Mouse (Mus musculus): ENCODE measurements around the gene Galm.

The Galm gene

GRCm38 (mm10) chr17:80127331-80128251, at the start of gene Galm:
TSS of gene Galm (plus strand) at chr17:80127471.
- peak; percentile 74 for DNase-seq (ENCODE audit: low spot score)

GRCm38 (mm10) chr17:80078726-80079125, 48.5 kb upstream of the Galm start:
- no peak for DNase-seq (ENCODE audit: low spot score)

GRCm38 (mm10) chr17:80083223-80083622, 44.0 kb upstream of the Galm start:
- no peak for DNase-seq (ENCODE audit: low spot score)

- no peak for DNase-seq (ENCODE audit: low spot score)
Measured at GRCm38 (mm10) chr17:80084424-80084823, 42.8 kb upstream of the Galm start.

- DNase-seq (ENCODE audit: low spot score): no peak
Measured at GRCm38 (mm10) chr17:80086591-80086990, 40.7 kb upstream of the Galm start.

- DNase-seq (ENCODE audit: low spot score): no peak
Measured at GRCm38 (mm10) chr17:80088168-80088567, 39.1 kb upstream of the Galm start.

GRCm38 (mm10) chr17:80090551-80090950, 36.7 kb upstream of the Galm start:
- DNase-seq (ENCODE audit: low spot score): no peak

GRCm38 (mm10) chr17:80091879-80092549, 35.3 kb upstream of the Galm start:
- DNase-seq (ENCODE audit: low spot score): no peak

- DNase-seq (ENCODE audit: low spot score): no peak
Measured at GRCm38 (mm10) chr17:80095254-80095899, 31.9 kb upstream of the Galm start.

GRCm38 (mm10) chr17:80096043-80096719, 31.1 kb upstream of the Galm start:
- DNase-seq (ENCODE audit: low spot score): peak; percentile 57

GRCm38 (mm10) chr17:80096720-80097114, 30.6 kb upstream of the Galm start:
- DNase-seq (ENCODE audit: low spot score): no peak

- DNase-seq (ENCODE audit: low spot score): no peak
Measured at GRCm38 (mm10) chr17:80097221-80097620, 30.1 kb upstream of the Galm start.

- DNase-seq (ENCODE audit: low spot score): no peak
Measured at GRCm38 (mm10) chr17:80099823-80100222, 27.4 kb upstream of the Galm start.

- DNase-seq (ENCODE audit: low spot score): no peak
Measured at GRCm38 (mm10) chr17:80105348-80105978, 21.8 kb upstream of the Galm start.

- DNase-seq (ENCODE audit: low spot score): no peak
Measured at GRCm38 (mm10) chr17:80112665-80113305, 14.5 kb upstream of the Galm start.

GRCm38 (mm10) chr17:80113468-80113867, 13.8 kb upstream of the Galm start:
- no peak for DNase-seq (ENCODE audit: low spot score)

- DNase-seq (ENCODE audit: low spot score): no peak
Measured at GRCm38 (mm10) chr17:80120396-80120795, 6.9 kb upstream of the Galm start.

- DNase-seq (ENCODE audit: low spot score): no peak
Measured at GRCm38 (mm10) chr17:80121833-80122232, 5.4 kb upstream of the Galm start.

GRCm38 (mm10) chr17:80124985-80125750, 2.1 kb upstream of the Galm start:
- DNase-seq (ENCODE audit: low spot score): no peak

GRCm38 (mm10) chr17:80126166-80126565, 1.1 kb upstream of the Galm start:
- no peak for DNase-seq (ENCODE audit: low spot score)
